Mouse (Mus musculus): ENCODE results near the gene Olfr9. TPM values are rescaled to one million over a fixed set of nuclear protein-coding genes. Genes with fewer than 3 reads are reported as not detected.
"Not testable (repeated sequence)": the region's sequence is repeated elsewhere in the genome, so short reads cannot be mapped to it uniquely, and the experiment has no call there.

Gene Olfr9
- polyA plus RNA-seq, 1 experiment from 2014 or later: not detected

DNA sequence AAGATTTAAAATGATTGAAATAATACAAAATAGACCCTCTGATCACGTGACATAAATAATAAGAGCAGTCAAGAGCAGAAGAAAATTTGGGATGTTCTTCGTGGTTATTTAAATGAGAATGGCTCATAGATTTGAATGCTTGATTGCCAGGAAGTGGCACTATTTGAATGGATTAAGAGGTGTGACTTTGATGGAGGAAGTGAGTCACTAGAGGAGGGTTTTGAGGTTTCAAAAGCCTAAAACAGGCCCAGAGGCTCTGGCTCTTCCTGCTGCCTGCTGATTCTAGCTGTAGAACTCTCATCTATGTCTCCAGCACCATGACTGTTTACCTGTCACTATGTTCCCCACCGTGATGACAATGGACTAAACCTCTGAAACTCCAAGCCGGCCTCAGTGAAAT lies 16.4 kb upstream of the Olfr9 start:
- H3K9me3 ChIP-seq (replicated peaks): no peaks in the 10 kb centered on the region
- no peaks in the 10 kb centered on the region for H3K4me1 ChIP-seq
- no peak overlapping the region for H3K9ac ChIP-seq
- ATAC-seq: no peak
- no peaks in the 10 kb centered on the region for H3K36me3 ChIP-seq (ENCODE audit: poor library complexity, severe bottlenecking)
- no peak overlapping the region for H3K27ac ChIP-seq
- no peak overlapping the region for H3K4me2 ChIP-seq
- H3K27me3 ChIP-seq: no peaks in the 10 kb centered on the region
- 81% methylated on average over 4 of the region's 4 CpGs for WGBS
- no peak overlapping the region for H3K4me3 ChIP-seq

DNA sequence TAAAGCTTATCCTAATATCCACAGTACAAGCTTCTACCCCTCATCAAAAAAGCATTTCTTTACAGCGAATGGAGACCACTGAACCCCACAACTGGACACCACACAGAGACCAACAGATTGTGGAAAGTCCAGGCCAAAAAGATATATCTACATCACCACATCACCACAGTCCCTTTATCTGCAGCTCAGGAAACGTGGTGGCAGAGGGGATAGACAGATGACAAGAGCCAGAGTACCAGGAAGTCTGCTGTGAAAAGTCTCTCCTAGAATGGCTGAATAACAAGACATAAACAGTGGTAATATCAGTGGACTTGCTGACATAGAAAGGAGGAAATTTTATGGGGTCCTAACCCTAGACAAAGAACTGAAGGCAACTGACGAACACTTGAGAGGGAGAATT lies 12.8 kb upstream of the Olfr9 start:
- Histone ChIP-seq H3K4me3 (no peak overlapping the region), H3K36me3 (ENCODE audit: poor library complexity, severe bottlenecking) (no peaks in the 10 kb centered on the region), H3K9me3 (replicated peaks) (no peaks in the 10 kb centered on the region), H3K9ac (no peak overlapping the region), H3K4me2 (no peak overlapping the region), H3K4me1 (no peaks in the 10 kb centered on the region), H3K27me3 (no peaks in the 10 kb centered on the region), H3K27ac (no peak overlapping the region)
- no peak for ATAC-seq
- WGBS: 67% methylated on average over 3 of the region's 3 CpGs

DNA sequence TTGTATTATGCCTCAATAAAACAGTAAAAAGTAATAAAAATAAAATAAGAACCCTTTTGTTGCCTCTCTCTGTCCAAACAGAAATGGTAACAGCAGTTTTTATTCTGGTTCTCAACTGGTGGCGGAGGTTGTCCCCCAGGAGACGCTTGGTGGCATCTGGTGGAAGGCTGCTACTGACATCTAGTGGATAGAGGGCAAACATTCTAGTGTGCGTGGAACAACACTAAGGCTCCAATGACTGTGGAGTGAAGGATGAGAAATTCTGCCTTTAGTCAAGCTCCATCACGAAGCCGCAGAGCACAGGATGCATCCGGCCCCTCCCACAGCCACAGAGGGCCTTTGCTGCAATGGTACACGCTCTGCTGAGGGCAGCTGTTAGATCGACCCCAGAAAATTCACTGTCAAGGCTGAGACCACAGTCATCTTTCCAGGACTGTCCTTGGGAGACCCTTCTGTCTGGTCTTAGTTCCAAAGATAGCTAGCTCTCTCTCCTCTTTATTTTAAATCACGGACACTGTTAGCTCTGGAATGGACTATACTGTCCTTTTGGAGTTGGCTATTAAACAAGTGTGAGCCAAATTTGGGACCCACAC lies 11.6 kb upstream of the Olfr9 start:
- 29% methylated on average over 9 of the region's 9 CpGs for WGBS
- Histone ChIP-seq H3K36me3 (ENCODE audit: poor library complexity, severe bottlenecking) (no peaks in the 10 kb centered on the region), H3K9ac (no peak overlapping the region), H3K4me2 (no peak overlapping the region), H3K27ac (no peak overlapping the region), H3K27me3 (no peaks in the 10 kb centered on the region), H3K9me3 (replicated peaks) (no peaks in the 10 kb centered on the region), H3K4me3 (no peak overlapping the region), H3K4me1 (no peaks in the 10 kb centered on the region)
- ATAC-seq: peak; percentile 79

DNA sequence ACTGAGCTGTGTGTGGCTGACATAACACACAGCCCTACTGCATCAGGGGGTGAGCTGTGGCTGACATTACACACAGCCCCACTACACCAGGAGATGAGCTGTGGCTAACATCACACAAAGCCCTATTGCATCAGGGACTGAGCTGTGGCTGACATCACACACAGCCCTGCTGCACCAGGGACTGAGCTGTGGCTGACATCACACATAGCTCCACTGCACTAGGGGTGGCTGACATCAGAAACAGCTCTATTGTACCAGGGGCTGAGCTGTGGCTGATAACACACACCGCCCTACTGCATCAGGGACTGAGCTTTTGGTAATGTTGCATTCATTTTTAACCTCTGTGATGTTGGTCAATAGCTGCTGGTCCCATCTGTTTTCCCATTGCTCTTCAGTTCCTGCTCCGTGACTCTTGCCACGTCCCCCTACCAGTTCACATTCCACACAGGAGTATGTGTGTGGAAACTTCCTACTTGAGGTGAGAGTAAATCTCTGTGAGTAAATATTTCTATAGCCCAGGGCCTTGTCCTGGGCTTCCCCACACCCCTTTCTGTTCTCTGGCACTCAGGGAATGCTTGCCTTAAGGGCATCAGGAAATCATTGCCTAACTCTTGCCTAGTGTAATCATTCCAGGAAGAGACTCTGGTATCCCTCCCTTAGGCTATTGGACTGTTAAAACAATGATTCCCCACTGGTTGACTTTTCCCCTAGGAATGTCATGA lies 8.4 kb upstream of the Olfr9 start:
- Histone ChIP-seq H3K36me3 (ENCODE audit: poor library complexity, severe bottlenecking) (no peaks in the 10 kb centered on the region), H3K4me3 (no peak overlapping the region), H3K27ac (no peak overlapping the region)

DNA sequence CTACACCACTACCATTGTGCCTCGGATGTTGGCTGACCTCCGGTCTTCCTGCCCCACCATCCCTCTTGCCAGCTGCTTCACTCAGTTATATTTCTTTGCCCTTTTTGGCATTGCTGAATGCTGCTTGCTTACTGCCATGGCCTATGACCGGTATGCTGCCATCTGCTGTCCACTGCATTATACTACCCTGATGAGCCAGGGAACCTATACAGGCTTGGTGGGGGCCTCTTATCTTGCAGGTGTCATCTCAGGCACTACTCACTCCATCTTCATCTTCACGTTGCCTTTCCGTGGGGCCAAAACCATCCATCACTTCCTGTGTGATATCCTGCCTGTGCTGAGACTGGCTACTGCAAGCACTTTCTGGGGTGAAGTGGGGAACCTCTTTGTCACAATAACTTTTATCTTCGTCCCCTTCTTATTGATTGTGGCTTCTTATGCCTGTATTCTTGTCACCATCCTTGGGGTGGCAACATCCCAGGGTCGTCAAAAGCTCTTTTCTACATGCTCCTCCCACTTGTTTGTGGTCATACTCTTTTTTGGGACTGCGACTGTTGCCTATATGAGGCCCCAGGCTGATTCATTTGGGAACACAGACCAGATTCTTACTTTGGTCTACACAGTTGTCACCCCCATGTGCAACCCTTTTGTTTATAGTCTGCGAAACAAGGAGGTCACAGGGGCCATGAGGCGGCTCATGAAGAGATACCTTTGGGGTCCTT lies 1.1 kb downstream of the Olfr9 start:
- not testable (repeated sequence) for H3K9ac ChIP-seq; H3K4me3 ChIP-seq; H3K36me3 ChIP-seq (ENCODE audit: poor library complexity, severe bottlenecking); ATAC-seq; H3K9me3 ChIP-seq (replicated peaks); H3K27ac ChIP-seq; H3K4me1 ChIP-seq; H3K4me2 ChIP-seq; H3K27me3 ChIP-seq
- 67% methylated on average over 7 of the region's 10 CpGs for WGBS

More for the DNA sequence above, 8.4 kb upstream of the Olfr9 start:
- Histone ChIP-seq H3K27me3 (no peaks in the 10 kb centered on the region), H3K9me3 (replicated peaks) (no peaks in the 10 kb centered on the region), H3K9ac (no peak overlapping the region), H3K4me2 (no peak overlapping the region), H3K4me1 (no peaks in the 10 kb centered on the region)
- WGBS: 87% methylated on average over 3 of the region's 3 CpGs
- no peak for ATAC-seq

DNA sequence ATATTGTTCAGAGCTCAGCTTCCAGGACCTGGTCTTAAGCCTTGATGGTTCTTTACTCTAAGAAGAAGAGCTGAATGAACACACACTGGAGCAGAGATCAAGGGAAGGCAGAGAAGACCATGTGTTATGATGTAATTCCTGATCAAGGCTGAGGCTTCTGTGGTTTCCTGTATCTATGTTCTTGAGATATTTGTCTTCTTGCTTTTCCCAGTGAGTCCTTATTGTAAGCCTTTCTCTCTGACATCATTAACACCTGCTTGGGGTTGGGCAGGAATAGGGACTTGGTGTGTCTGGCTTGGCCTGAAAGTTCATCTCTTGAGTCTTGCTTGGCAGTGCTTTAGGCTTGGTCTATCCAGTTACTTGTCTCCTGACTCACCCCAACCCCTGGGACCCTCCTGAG lies 1.8 kb downstream of the Olfr9 start:
- H3K4me3 ChIP-seq: no peak overlapping the region
- no peaks in the 10 kb centered on the region for H3K36me3 ChIP-seq (ENCODE audit: poor library complexity, severe bottlenecking)
- no peak overlapping the region for H3K9ac ChIP-seq

DNA sequence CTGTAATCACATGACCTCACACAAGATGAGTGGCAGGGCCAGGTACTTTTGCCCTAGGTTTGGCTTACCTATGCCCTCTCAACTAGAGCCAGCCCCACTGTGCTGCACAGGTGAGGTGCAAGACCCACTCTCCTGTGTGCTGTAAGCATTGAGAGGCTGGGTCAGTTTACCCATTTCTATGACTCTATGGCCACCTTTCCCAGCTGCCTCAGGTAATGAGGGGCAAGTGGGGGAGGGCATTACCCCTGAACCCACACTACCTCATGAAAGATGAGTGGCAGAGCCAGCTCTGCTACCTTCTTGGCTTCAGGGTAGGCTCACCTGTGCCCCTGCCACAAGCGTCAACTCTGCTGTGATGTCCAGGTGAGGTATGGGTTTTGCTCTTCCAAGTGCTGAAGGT lies 6.6 kb downstream of the Olfr9 start:
- Histone ChIP-seq H3K4me2 (no peak overlapping the region), H3K4me3 (no peak overlapping the region), H3K4me1 (no peaks in the 10 kb centered on the region), H3K27ac (no peak overlapping the region), H3K9ac (no peak overlapping the region), H3K36me3 (ENCODE audit: poor library complexity, severe bottlenecking) (no peaks in the 10 kb centered on the region), H3K9me3 (replicated peaks) (no peaks in the 10 kb centered on the region), H3K27me3 (no peaks in the 10 kb centered on the region)
- no peak for ATAC-seq
- 100% methylated on average over 1 of the region's 1 CpGs for WGBS

More for the DNA sequence above, 1.8 kb downstream of the Olfr9 start:
- Histone ChIP-seq H3K27me3 (no peaks in the 10 kb centered on the region), H3K4me2 (no peak overlapping the region), H3K4me1 (no peaks in the 10 kb centered on the region), H3K27ac (no peak overlapping the region), H3K9me3 (replicated peaks) (no peaks in the 10 kb centered on the region)
- no peak for ATAC-seq

DNA sequence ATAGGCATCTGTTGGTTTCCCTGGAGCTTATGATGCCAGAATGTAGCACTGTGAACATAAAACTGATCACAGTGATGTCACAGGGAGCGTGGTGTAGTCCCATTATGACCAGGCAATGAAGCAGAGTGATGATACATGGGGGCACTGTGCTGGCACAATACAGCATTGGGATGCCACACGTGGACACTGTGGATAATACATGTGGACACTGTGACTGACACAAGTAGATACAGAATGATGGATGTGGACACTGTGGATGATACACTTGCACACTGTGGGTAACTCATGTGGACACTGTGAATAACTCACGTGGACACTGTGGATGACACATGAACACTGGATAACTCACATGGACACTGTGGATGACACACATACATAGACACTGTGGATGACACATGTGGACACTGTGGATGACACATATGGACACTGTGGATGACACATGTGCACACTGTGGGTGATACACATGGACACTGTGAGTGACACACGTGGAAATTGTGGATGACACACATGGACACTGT lies 7.4 kb downstream of the Olfr9 start:
- Histone ChIP-seq H3K4me1 (no peaks in the 10 kb centered on the region), H3K27ac (no peak overlapping the region), H3K4me2 (no peak overlapping the region), H3K4me3 (no peak overlapping the region), H3K27me3 (no peaks in the 10 kb centered on the region), H3K9me3 (replicated peaks) (no peaks in the 10 kb centered on the region), H3K36me3 (ENCODE audit: poor library complexity, severe bottlenecking) (no peaks in the 10 kb centered on the region), H3K9ac (no peak overlapping the region)
- 79% methylated on average over 4 of the region's 4 CpGs for WGBS
- ATAC-seq: 0 out of 2 replicates have a peak, but pooled peaks have one; percentile 24

DNA sequence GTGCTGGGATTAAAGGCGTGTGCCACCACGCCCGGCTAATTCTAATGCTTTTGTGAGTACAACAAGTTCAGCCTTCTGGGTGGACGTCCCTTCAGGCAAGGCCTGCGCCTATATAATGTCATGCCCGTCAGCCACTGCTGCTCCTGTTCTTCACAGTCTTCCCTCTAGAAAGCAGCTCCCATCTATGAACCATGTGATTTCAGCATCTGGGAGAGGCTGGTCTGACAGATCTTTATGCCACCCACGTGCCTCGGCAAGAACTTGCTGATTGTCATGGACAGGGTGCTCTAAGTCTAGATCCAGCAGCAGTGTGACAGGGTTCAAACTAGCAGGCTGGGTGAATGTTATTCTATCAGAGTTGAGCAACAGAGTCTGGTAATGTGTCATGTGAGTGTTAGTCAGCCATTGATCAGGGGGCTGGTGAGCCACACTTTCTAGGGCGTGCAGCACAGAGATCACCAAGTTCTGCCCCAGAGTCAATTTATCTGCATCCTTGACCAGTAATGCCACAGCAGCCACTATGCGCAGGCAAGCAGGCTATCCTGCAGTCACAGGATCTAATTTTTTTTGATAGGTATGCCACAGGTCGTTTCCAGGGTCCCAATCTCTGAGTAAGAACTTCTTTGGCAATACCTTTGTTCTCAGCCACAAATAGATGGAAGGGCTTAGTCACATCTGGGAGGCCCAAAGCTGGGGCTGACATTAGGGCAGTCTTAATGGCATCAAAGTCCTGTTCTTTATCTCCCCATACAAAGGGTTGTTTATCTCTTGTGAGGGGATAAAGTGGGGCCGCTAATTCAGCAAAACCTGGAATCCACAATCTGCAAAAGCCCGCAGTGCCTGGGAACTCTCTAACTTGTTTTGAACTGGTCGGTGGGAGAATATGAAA lies 15.0 kb downstream of the Olfr9 start:
- H3K9ac ChIP-seq: no peak overlapping the region
- no peaks in the 10 kb centered on the region for H3K36me3 ChIP-seq (ENCODE audit: poor library complexity, severe bottlenecking)
- H3K4me1 ChIP-seq: no peaks in the 10 kb centered on the region
- H3K27ac ChIP-seq: no peak overlapping the region
- H3K27me3 ChIP-seq: no peaks in the 10 kb centered on the region
- no peak overlapping the region for H3K4me3 ChIP-seq
- no peak overlapping the region for H3K4me2 ChIP-seq
- no peaks in the 10 kb centered on the region for H3K9me3 ChIP-seq (replicated peaks)
- ATAC-seq: no peak
- 67% methylated on average over 14 of the region's 14 CpGs for WGBS

DNA sequence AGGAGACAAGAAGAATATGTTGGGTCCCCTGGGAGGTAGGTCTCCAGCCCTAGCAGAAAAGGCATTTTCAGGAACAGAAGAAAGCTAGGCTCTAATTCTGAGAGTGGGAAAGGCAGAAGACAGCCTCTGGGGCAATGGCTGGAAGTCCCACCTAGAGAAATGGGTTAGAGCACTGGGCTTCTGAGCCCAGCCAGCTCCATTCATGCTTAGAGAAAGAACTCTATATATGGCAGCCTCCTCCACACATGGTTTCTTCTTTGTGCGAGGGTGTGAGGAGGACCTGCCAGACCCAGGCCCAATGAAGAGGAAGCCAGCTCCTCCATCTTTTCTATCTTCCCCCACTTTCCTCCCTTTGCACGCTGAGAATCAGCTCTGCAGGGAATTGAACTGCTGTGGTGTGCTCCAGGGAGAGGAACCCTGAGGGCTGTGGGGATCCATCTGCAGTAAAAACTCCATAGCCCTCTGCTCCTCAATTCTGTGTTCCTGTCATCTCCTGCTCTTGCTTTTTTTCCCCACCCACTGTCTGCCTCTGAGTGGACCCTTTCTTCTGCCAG lies 21.1 kb downstream of the Olfr9 start, which contains the start of gene Olfr763:
Olfr763 (plus strand) TSS at position 504 of the 554 bp plus-strand sequence.
- 80% methylated on average over 2 of the region's 2 CpGs for WGBS

DNA sequence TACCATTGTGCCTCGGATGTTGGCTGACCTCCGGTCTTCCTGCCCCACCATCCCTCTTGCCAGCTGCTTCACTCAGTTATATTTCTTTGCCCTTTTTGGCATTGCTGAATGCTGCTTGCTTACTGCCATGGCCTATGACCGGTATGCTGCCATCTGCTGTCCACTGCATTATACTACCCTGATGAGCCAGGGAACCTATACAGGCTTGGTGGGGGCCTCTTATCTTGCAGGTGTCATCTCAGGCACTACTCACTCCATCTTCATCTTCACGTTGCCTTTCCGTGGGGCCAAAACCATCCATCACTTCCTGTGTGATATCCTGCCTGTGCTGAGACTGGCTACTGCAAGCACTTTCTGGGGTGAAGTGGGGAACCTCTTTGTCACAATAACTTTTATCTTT lies 22.3 kb downstream of the Olfr9 start:
- ATAC-seq; H3K36me3 ChIP-seq (ENCODE audit: poor library complexity, severe bottlenecking); H3K4me2 ChIP-seq; H3K27me3 ChIP-seq; H3K27ac ChIP-seq; H3K9me3 ChIP-seq (replicated peaks); H3K9ac ChIP-seq; H3K4me1 ChIP-seq; H3K4me3 ChIP-seq: not testable (repeated sequence)
- WGBS: 71% methylated on average over 2 of the region's 5 CpGs

More for the DNA sequence above, 21.1 kb downstream of the Olfr9 start, which contains the start of gene Olfr763:
- H3K4me3 ChIP-seq: no peak within 1 kb of the TSS
- H3K27ac ChIP-seq: no peak within 1 kb of the TSS
- H3K9ac ChIP-seq: no peak within 1 kb of the TSS
- H3K36me3 ChIP-seq (ENCODE audit: poor library complexity, severe bottlenecking): no peaks in the 10 kb centered on the region
- no peaks in the 10 kb centered on the region for H3K4me1 ChIP-seq
- no peak for ATAC-seq
- no peaks in the 10 kb centered on the region for H3K9me3 ChIP-seq (replicated peaks)
- H3K4me2 ChIP-seq: no peak within 1 kb of the TSS
- no peaks in the 10 kb centered on the region for H3K27me3 ChIP-seq

All from forebrain, embryonic 13.5 days (tissue).